Mouse (Mus musculus) MEL-GATA-1-ER (cell line): ENCODE results near the gene Dlx2.

Experiments used
- DNase-seq: peaks from one replicate; pipeline ENCODE4 v3.0.0-alpha.2; 2012; ENCODE audit warnings: low read depth; ENCODE audit errors: extremely low read depth

Gene Dlx2

DNA sequence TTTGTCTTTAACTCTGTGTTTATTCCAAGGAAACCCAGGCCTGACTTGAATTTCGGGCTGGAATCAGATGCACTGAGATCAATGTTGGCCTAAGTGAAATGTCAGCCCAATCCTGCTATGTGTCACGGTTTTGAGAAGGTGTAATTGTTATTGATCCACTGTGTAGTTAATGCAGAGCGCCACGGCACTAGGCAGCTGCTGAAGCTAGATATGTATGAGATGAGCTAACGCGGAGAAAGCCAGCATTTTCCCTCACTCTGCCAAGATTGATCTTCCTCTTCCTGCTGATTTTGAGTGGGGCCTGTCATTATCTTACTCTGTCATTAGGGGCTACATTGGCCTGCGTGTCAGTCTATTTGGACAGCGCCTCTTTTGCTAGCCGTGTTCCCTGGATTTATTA is 34.2 kb downstream of the Dlx2 start:
- DNase-seq = no peak

DNA sequence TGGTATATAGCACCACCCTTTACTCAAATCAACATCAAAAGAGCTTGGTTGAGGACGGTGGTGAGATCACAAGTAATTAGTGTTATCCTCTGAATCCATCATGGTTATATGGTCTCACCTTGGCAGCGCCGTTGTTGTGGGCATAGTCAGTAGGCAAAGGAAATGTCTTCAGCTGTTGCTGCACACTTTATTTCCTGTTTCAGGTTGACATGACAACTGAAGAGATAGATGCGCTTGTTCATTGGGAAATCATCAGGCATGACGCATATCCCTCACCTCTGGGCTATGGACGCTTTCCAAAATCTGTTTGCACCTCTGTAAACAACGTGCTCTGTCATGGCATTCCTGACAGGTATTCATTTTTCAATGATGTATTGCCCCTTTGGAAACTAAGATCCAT is 35.3 kb downstream of the Dlx2 start:
- no peak for DNase-seq

DNA sequence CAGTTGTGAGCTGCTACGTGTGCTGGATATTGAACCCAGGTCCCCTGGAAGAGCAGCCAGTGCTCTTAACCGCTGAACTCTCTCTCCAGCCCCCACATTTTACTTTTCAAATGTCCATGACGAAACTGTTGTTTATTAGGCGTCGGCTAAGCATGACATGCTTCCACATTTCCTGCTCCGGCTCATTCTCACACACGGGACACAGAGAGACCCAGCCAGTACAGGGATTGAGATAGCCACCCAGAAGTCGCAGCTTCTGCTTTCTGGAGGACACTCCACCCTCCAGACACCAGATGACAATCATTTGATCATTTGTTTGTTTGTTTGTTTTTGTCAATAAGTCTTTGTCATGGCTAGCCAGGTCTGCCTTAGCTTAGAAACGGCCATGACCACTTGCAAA is 41.7 kb downstream of the Dlx2 start:
- no peak for DNase-seq

DNA sequence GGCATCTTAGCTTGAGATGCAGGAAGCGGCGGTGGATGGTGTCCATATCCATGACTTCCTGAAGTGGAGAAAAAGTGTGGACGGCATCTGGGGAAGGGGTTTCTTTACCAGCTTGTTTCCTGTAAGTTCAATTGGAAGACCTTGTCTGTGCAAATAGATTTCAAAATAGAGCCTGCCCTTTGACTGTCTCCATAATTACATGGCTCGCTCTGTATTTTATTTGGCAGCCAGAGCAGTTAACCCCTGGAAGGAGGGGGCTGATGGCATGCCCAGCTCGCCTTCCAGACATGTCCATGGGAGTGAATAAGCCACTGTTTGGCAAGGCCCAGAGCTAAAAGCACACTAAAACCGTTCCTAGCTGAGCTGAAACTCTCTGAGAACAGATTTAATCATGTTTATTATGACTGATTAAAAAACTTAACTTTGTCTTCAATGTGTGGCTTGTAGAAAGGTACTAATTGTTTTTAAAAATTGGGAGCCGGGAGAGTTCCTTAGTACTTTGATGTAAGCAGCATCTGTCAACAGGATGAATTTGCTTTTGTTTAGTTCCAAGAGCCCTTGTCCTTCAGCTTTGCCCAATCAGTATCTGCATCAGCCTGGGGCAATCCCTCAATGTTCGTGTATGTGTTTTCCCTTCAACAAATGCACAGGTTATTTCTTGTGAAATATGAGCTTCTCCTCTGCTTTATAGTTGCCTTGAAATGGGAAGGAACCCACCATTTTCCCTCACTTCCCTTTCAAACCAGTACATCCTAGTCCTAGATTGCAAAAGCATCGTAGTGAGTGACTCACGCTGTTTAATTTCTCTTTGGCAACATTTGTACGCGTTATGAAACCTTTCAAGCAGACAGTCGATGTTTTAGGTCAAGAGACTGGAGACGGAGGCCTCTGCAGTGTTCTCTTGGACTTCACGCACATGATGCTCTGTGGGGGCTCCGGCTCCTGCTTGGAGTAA is 47.0 kb downstream of the Dlx2 start:
- no peak for DNase-seq

DNA sequence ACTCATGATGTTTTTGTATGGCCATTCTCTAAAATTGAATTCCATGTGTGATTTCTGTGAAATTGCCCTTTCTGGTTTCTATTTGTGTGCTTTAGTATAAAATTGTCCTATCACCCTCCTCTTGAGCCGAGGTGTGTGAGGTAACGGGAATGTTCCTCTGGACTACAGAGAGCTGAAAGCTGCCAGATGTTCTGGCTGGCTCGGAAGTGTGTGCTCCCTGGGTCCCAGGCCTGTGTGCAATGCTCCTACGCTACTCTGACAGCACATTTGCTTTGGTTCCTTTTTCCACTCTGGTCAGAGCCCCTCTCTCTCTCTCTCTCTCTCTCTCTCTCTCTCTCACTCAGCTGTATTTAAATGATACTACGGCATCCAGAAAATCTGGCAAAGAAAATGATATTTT is 49.4 kb downstream of the Dlx2 start:
- DNase-seq = no peak

DNA sequence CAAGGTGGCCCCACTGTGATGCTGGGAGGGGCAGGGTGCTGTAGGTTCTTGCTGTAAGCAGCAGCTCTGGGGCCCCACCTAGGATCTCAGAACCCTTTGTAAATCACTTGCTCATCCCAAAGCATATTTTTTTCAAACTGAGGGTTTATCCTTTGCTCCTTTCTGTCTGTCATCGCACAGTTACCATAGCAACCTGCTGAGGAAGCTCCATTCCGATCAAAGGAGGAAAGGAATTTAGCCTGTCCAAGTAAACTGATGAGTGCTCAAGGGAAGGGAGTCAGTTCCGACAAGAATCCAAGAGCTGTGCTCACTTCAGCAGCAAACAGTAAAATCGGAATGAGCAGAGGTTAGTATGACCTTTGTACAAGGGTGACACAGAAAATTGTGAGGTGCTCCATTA is 51.6 kb downstream of the Dlx2 start:
- no peak for DNase-seq

DNA sequence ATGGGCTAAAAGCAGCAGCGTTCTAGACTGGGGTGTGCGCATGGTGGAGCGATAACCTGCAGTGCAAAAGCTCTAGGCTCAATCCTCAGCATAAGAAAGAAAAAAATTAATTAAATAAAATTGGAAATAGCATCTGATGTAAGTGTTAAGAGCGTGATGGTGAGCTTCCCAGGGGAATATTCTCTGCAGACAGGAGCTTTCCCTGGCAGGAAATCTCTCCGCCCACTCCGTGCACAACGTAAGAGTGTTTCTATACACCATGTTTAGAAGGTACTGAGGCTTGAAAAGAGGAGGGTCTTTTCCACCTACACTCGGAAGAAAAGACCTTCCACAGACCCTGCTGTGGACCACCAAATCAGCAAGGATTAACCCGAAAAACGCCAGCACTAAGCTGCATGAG is 52.1 kb downstream of the Dlx2 start:
- DNase-seq = no peak
